Mouse (Mus musculus) layer of hippocampus, postnatal 36 days (tissue): ENCODE results near the gene Nxph4. TPM values are rescaled to one million over a fixed set of nuclear protein-coding genes. Genes with fewer than 3 reads are reported as not detected.

Experiments used
- DNase-seq, 2 experiments: peaks; one replicate each; pipeline ENCODE4 v3.0.0; 2022
- total RNA-seq, 2 experiments: library from RNA; stranded (reverse); gene quantifications; 2 replicates each; pipeline ENCODE4 v1.2.3; 2021

Nxph4 gene
- 1 to 10 TPM; 1.3 to 1.7 TPM for total RNA-seq

- DNase-seq: no peak
Measured at GRCm38 (mm10) chr10:127534036-127534928, at the start of gene Nxph4. TSS of gene Nxph4 (minus strand) at chr10:127534559.

- DNase-seq: no peak
Measured at GRCm38 (mm10) chr10:127583649-127584048, 49.3 kb upstream of the Nxph4 start.

- no peak for DNase-seq
Measured at GRCm38 (mm10) chr10:127581291-127581690, 46.9 kb upstream of the Nxph4 start.

GRCm38 (mm10) chr10:127577982-127578381 is 43.6 kb upstream of the Nxph4 start:
- DNase-seq: no peak

- DNase-seq: no peak
Measured at GRCm38 (mm10) chr10:127577156-127577555, 42.8 kb upstream of the Nxph4 start.

- no peak for DNase-seq
Measured at GRCm38 (mm10) chr10:127576381-127576961, 42.1 kb upstream of the Nxph4 start.

GRCm38 (mm10) chr10:127575741-127576140 is 41.4 kb upstream of the Nxph4 start:
- DNase-seq: no peak

GRCm38 (mm10) chr10:127572281-127572680 is 37.9 kb upstream of the Nxph4 start:
- DNase-seq: no peak

GRCm38 (mm10) chr10:127570937-127571641 is 36.7 kb upstream of the Nxph4 start:
- no peak for DNase-seq

GRCm38 (mm10) chr10:127570384-127570783 is 36.0 kb upstream of the Nxph4 start:
- no peak for DNase-seq

GRCm38 (mm10) chr10:127569450-127569849 is 35.1 kb upstream of the Nxph4 start:
- peak; percentile 32 to 49 for DNase-seq

GRCm38 (mm10) chr10:127566553-127567326 is 32.4 kb upstream of the Nxph4 start:
- DNase-seq: no peak

GRCm38 (mm10) chr10:127564301-127564700 is 29.9 kb upstream of the Nxph4 start:
- no peak for DNase-seq

GRCm38 (mm10) chr10:127563840-127564239 is 29.5 kb upstream of the Nxph4 start:
- no peak for DNase-seq

GRCm38 (mm10) chr10:127561145-127561544 is 26.8 kb upstream of the Nxph4 start:
- no peak for DNase-seq

GRCm38 (mm10) chr10:127557397-127557796 is 23.0 kb upstream of the Nxph4 start:
- DNase-seq: no peak

- no peak for DNase-seq
Measured at GRCm38 (mm10) chr10:127555703-127556102, 21.3 kb upstream of the Nxph4 start.

GRCm38 (mm10) chr10:127549892-127550291 is 15.5 kb upstream of the Nxph4 start:
- no peak for DNase-seq

- DNase-seq: no peak
Measured at GRCm38 (mm10) chr10:127548236-127548635, 13.9 kb upstream of the Nxph4 start.

GRCm38 (mm10) chr10:127546505-127546904 is 12.1 kb upstream of the Nxph4 start:
- no peak for DNase-seq

GRCm38 (mm10) chr10:127544375-127544774 is 10.0 kb upstream of the Nxph4 start:
- no peak for DNase-seq

- DNase-seq: no peak
Measured at GRCm38 (mm10) chr10:127543916-127544315, 9.6 kb upstream of the Nxph4 start.
